Mouse (Mus musculus): ENCODE results near the gene Ctdspl2.
"Not testable (repeated sequence)": the region's sequence is repeated elsewhere in the genome, so short reads cannot be mapped to it uniquely, and the experiment has no call there.

The Ctdspl2 gene

GRCm38 (mm10) chr2:121955765-121956223, at the start of gene Ctdspl2, which contains the start of gene Mageb3:
Gene Ctdspl2, plus strand, starts transcription at chr2:121956001.
Gene Mageb3, minus strand, starts transcription at chr2:121956092.
- peak; percentile 94 for DNase-seq (ENCODE audit: low read depth, low spot score)

GRCm38 (mm10) chr2:121909975-121910374, 45.8 kb upstream of the Ctdspl2 start:
- DNase-seq (ENCODE audit: low read depth, low spot score) = no peak

- DNase-seq (ENCODE audit: low read depth, low spot score) = no peak
These were observed 39.5 kb upstream of the Ctdspl2 start for GRCm38 (mm10) chr2:121916047-121916970.

GRCm38 (mm10) chr2:121937624-121938023, 18.2 kb upstream of the Ctdspl2 start:
- DNase-seq (ENCODE audit: low read depth, low spot score) = not testable (repeated sequence)

GRCm38 (mm10) chr2:121943364-121943763, 12.4 kb upstream of the Ctdspl2 start:
- DNase-seq (ENCODE audit: low read depth, low spot score) = no peak

- DNase-seq (ENCODE audit: low read depth, low spot score) = no peak
These were observed 687 bp upstream of the Ctdspl2 start for GRCm38 (mm10) chr2:121954971-121955656.

GRCm38 (mm10) chr2:121956224-121957018, 620 bp downstream of the Ctdspl2 start:
- peak; percentile 93 for DNase-seq (ENCODE audit: low read depth, low spot score)

- no peak for DNase-seq (ENCODE audit: low read depth, low spot score)
These were observed 1.5 kb downstream of the Ctdspl2 start for GRCm38 (mm10) chr2:121957216-121957792.

GRCm38 (mm10) chr2:121995738-121996137, 39.9 kb downstream of the Ctdspl2 start:
- DNase-seq (ENCODE audit: low read depth, low spot score) = no peak

GRCm38 (mm10) chr2:122008832-122009231, 53.0 kb downstream of the Ctdspl2 start:
- DNase-seq (ENCODE audit: low read depth, low spot score) = peak; percentile 38

- DNase-seq (ENCODE audit: low read depth, low spot score) = no peak
These were observed 55.6 kb downstream of the Ctdspl2 start for GRCm38 (mm10) chr2:122011441-122011840.

GRCm38 (mm10) chr2:122018705-122019104, 62.9 kb downstream of the Ctdspl2 start:
- DNase-seq (ENCODE audit: low read depth, low spot score) = no peak

GRCm38 (mm10) chr2:122022284-122022683, 66.5 kb downstream of the Ctdspl2 start:
- no peak for DNase-seq (ENCODE audit: low read depth, low spot score)

GRCm38 (mm10) chr2:122027091-122027490, 71.3 kb downstream of the Ctdspl2 start:
- not testable (repeated sequence) for DNase-seq (ENCODE audit: low read depth, low spot score)

GRCm38 (mm10) chr2:122027862-122028755, 72.3 kb downstream of the Ctdspl2 start, which contains the start of gene Eif3j1:
Gene Eif3j1, plus strand, starts transcription at chr2:122028546.
- DNase-seq (ENCODE audit: low read depth, low spot score) = peak; percentile 85

GRCm38 (mm10) chr2:122028756-122029700, 73.2 kb downstream of the Ctdspl2 start:
- DNase-seq (ENCODE audit: low read depth, low spot score) = peak; percentile 11

- no peak for DNase-seq (ENCODE audit: low read depth, low spot score)
These were observed 76.2 kb downstream of the Ctdspl2 start for GRCm38 (mm10) chr2:122031970-122032369.

- DNase-seq (ENCODE audit: low read depth, low spot score) = no peak
These were observed 80.3 kb downstream of the Ctdspl2 start for GRCm38 (mm10) chr2:122036064-122036463.

GRCm38 (mm10) chr2:122043926-122044325, 88.1 kb downstream of the Ctdspl2 start:
- no peak for DNase-seq (ENCODE audit: low read depth, low spot score)
